Mouse (Mus musculus) erythroid progenitor cell, adult 5-6 weeks (primary cell): ENCODE results near the gene Fam166a. TPM values are rescaled to one million over a fixed set of nuclear protein-coding genes. Genes with fewer than 3 reads are reported as not detected.
"Not testable (repeated sequence)": the region's sequence is repeated elsewhere in the genome, so short reads cannot be mapped to it uniquely, and the experiment has no call there.

ENCODE experiments used
- ATAC-seq: replicated peaks from 2 replicates; pipeline ENCODE4 v1.8.0; 2016; ENCODE audit warnings: moderate number of reproducible peaks, mild to moderate bottlenecking, moderate TSS enrichment, inconsistent platforms; ENCODE audit not compliant: poor library complexity, low FRiP score, severe bottlenecking
- total RNA-seq, 2 experiments: library from RNA; stranded (forward) in 1 of 2; stranded (reverse) in 1 of 2; fragments of 150-400 nt in 1 of 2; fragments of 186-747, 209-891 nt in 1 of 2; gene quantifications; 2 replicates each; pipeline versions ENCODE4 v1.2.3 to v1.2.4; 2015 to 2017; ENCODE audit warnings: low replicate concordance in 2 of 2

Fam166a gene
- total RNA-seq, 2 experiments from 2014 or later = not detected

DNA sequence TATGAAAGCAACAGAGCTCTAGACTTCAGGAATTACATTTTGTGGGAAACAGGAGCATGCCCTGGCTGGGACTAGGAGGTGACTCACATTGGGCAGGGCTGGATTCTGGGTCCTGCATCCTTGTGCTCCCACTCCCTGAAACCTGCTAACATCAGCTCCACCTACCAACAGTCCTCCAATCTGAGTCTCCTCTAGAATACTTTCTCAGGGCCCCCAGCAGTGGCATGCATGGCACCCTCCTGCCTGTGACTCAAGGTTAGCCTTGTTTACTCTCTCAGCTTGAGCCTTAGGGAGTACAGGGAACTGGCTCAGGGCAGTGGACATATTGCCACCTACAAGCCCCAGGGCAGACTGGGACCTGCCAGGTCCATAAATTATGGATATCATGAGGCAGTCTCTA, 19.6 kb downstream of the Fam166a start:
- no peak for ATAC-seq

DNA sequence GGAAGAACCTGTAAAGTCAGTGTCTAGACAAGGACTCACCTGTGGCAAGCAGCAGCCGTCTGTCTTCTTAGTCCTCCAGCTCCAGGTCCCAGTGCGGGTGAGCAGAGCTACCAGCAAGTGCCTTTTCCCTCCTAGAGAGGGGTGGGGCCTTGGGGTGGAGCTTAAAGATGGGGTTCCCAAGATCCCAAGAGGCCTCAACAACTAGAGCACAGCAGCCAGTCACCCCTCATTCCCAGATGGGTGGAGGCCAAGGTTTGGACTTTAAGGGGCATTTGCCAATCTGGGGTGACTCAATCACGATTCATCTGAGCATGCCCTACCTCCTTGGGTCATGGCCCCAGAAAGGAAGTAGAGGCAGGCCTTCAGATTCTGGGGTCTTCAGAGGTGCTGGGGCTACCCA, 21.2 kb downstream of the Fam166a start:
- no peak for ATAC-seq

DNA sequence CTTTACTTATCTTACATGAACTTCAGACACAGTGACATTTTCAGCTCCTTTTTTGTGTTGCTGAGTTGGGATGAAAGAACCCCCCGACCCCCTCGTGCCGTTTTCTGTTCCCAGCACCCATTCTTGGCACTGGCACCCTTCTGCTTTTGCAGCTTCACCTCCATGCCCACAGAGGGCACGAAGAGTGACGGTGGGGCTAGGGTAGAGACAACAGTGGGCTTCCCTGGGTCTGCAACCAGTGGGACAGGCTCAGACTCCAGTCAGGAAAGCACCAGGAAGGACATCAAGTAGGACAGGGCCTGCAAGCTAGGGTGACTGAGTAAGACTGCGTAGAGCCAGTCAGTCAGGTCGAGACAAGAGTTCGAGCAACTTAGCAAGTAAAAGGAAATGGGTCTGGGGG, 21.8 kb downstream of the Fam166a start:
- ATAC-seq = no peak

GRCm38 (mm10) chr2:25240723-25241437, 22.3 kb downstream of the Fam166a start:
- ATAC-seq = peak; percentile 36; the same call in 1 of the 2 replicates

DNA sequence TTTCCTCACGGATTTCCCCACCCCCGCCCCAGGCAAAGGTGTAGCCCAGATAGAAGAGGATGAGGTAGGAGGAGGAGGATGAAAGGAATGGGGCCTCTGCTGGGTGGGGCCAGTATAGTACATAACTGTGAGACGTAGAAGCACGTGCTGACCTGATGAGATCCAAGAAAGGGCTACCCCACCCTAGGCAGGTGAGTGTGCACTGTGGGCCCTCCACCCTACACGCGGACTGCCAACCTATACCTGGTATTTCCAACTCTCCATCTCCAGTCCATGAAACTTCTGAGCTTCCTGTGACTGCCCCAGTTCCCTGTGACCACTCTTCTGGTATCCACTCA, 22.9 kb downstream of the Fam166a start:
- ATAC-seq = no peak

DNA sequence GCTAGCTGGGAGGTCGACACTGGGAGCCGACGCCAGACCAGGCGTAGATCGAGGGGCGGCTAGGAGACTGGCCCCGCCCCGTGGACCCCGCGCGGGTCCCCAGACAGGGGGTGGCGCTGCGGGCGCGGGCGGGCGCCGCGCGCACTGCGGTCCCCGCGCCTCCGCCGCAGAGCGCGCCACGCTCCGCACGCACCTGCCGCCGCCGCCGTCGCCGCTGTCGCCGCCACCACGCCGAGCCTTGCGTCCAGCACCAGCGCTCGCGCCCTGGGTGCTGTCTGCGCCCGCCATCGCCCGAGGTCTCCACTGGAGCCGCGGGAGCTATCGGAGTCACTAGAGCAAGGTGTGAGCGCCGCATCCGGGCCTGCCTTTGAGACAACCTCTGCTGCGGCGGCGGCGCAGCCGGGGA, 23.6 kb downstream of the Fam166a start, which contains the start of the genes Rnf208 and Cysrt1:
Rnf208 (plus strand) TSS at position 155 of the 406 bp plus-strand sequence.
Cysrt1 (minus strand) TSS at position 352 of the 406 bp plus-strand sequence.
- no peak for ATAC-seq

DNA sequence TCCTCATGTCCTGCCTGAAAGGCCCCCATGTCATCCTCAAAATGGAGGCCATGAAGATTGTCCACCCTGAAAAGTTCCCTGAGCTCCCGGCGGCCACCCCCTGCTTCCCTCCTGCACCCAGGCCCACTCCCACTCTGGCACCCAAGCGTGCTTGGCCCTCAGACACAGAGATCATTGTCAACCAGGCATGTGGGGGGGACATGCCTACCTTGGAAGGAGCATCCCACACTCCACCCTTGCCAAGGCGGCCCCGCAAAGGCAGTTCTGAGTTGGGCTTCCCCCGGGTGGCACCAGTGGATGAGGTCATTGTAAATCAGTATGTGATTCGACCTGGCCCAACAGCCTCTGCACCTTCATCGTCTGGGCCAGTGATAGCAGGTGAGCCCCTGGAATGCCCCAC, 24.8 kb downstream of the Fam166a start:
- no peak for ATAC-seq

GRCm38 (mm10) chr2:25244144-25244543, 25.6 kb downstream of the Fam166a start:
- ATAC-seq = no peak

- ATAC-seq = no peak
Measured at GRCm38 (mm10) chr2:25246183-25247072, 27.9 kb downstream of the Fam166a start, which contains the start of gene AL732309.1. TSS of gene AL732309.1 (minus strand) at chr2:25246863.

DNA sequence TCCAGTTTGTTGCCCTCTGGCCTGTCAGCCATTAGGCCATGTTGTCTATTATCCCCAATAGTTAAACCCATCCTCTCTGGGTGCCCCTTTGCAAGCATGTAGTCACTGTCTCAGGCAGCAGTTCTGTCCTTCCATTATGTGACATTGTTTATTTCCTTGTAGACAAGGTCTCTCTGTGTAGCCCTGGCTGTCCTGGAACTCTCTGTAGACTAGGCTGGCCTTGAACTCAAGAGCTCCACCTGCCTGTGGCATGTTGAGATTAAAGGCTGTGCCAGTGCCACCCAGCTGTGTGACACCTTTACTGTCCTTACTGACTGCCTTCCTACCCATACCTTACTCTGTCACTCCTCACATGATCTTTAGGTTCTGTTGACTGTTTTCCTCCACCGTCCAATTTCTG, 33.8 kb downstream of the Fam166a start:
- ATAC-seq = no peak

GRCm38 (mm10) chr2:25255284-25255779, 36.8 kb downstream of the Fam166a start, which contains the start of gene Tmem203:
TSS of gene Tmem203 (plus strand) at chr2:25255439.
- ATAC-seq = peak; percentile 92

GRCm38 (mm10) chr2:25256443-25257109, 38.0 kb downstream of the Fam166a start:
- ATAC-seq = not testable (repeated sequence)

GRCm38 (mm10) chr2:25257250-25257649, 38.7 kb downstream of the Fam166a start:
- ATAC-seq = not testable (repeated sequence)

DNA sequence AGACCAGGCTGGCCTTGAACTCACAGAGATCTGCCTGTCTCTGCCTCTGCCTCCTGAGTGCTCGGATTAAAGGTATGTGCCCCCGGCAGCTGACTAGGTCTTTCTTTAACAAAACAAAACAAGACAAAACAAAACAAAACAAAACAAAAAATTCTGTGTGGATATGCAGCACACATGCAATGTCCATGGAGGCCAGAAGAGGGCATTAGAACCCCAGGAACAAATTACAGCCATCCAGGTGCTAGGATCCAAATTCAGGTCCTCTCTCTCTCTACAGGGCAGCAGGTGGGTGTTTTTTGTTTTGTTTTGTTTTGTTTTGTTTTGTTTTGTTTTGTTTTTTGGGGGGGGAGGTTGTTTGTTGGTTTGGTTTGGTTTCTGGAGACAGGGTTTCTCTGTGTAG, 40.3 kb downstream of the Fam166a start:
- ATAC-seq = no peak

DNA sequence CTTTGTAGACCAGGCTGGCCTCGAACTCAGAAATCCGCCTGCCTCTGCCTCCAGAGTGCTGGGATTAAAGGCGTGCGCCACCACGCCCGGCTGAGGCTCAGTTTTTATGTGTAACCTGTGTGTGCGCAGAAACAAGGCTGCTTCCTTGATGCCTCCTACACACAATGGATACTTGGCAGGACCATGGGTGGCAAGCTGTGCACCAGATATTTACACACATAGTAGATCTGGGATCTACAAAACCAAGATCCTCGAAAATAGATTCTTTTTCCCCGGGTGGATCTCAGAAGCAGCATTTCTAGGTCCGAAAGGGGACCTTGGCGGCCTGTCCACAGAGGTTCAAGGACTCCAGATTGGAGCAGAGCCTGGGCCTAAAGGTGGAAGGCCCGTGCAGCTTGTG, 43.3 kb downstream of the Fam166a start:
- 0 out of 2 replicates have a peak, but pooled peaks have one; percentile 7 for ATAC-seq

GRCm38 (mm10) chr2:25262291-25262767, 43.8 kb downstream of the Fam166a start, which contains the start of gene Tprn:
TSS of gene Tprn (plus strand) at chr2:25262618.
- ATAC-seq = peak; percentile 96

GRCm38 (mm10) chr2:25262795-25263622, 44.5 kb downstream of the Fam166a start:
- peak; percentile 22; the same call in 1 of the 2 replicates for ATAC-seq

- no peak for ATAC-seq
Measured at GRCm38 (mm10) chr2:25263623-25264285, 45.2 kb downstream of the Fam166a start.
